In the genomic region with DNA sequence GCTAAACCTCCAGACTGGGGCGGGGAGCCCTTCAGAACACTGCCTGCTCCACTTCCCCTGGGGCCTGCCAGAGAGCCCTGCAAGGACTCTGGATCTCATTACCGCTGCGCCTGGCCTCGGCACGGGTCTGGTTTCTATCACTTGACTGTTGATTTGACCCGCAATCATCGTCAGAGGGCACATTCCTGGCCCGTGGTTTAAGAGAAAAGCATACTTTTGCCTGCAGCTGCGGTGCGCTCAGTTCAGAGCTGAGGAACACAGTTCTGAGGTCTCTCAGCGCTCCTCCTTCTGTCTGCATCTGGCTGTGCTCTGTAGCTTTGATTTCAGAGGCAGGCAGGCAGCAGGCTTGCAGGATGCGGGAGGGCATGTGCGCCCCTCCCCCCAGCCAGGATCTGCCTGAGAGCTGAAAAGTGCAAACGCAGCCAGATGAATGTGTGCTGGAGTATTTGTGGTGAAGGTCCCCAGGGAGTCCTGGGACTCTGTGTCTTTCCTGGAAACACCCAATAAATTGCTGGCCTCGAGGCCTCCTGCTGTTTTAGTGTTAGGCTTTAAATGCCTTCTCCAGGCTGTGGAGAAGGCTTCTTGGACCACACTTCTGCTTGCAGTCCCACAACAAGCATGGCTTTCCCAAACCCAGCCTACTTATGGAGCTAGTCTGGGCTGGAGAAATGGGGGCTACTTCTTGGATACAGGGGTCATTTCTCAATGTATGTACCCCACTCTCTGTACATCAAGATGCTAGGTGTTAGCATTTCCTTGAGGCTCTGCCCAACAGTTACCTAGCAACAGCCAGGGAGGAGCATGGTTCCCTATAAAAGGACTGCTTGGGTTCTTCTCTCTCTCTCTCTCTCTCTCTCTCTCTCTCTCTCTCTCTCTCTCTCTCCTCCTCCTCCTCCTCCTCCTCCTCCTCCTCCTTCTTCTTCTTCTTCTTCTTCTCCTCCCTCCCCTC, we compare ENCODE assay signal across 7 mouse cellular contexts. TPM values are rescaled to one million over a fixed set of nuclear protein-coding genes. Genes with fewer than 3 reads are reported as not detected.
DNase-seq lines count a peak whose midpoint lies in the region; ATAC-seq and TF ChIP-seq lines count a peak whose summit lies in the region.

No protein-coding gene starts in this region.

- no peak for TF ChIP-seq EP300 in liver, embryonic 14.5 days (IDR thresholded peaks at IDR 0.05; ENCODE audit: low read depth)

- peak overlapping the region; percentile 59 for H3K9ac ChIP-seq in forebrain, embryonic 14.5 days (ENCODE audit: low read length)
- no peak overlapping the region for H3K9ac ChIP-seq in liver, embryonic 14.5 days (replicated peaks)
- H3K9ac ChIP-seq in neural tube, embryonic 13.5 days: peak overlapping the region; percentile 64

- H3K27me3 ChIP-seq in forebrain, embryonic 14.5 days (replicated peaks; ENCODE audit: control insufficient read depth, insufficient read depth, low read length): no peaks in the 10 kb centered on the region
- H3K27me3 ChIP-seq in liver, embryonic 14.5 days (ENCODE audit: control insufficient read depth, insufficient read depth, low read length): peaks cover 7% of the 10 kb centered on the region
- H3K27me3 ChIP-seq in neural tube, embryonic 13.5 days: no peaks in the 10 kb centered on the region

- peak overlapping the region; percentile 50 for H3K4me2 ChIP-seq in forebrain, embryonic 14.5 days (ENCODE audit: low read length)
- H3K4me2 ChIP-seq in liver, embryonic 14.5 days (ENCODE audit: low read depth): 0 out of 2 replicates have a peak overlapping the region, but pooled peaks have one; percentile 22
- H3K4me2 ChIP-seq in neural tube, embryonic 13.5 days: peak overlapping the region; percentile 51

- H3K27ac ChIP-seq in forebrain, embryonic 14.5 days (ENCODE audit: low read depth, low read length): peak overlapping the region; percentile 89
- no peak overlapping the region for H3K27ac ChIP-seq in liver, embryonic 14.5 days
- H3K27ac ChIP-seq in neural tube, embryonic 13.5 days (replicated peaks): peak overlapping the region; percentile 96

- no peak; the same call in 1 of the 2 replicates for TF ChIP-seq CTCF in liver, embryonic 14.5 days (IDR thresholded peaks at IDR 0.05; ENCODE audit: low read depth)

- WGBS in forebrain, embryonic 14.5 days: 3% methylated on average over 15 of the region's 15 CpGs
- 7% methylated on average over 15 of the region's 15 CpGs for WGBS in liver, embryonic 14.5 days (ENCODE audit: insufficient replicate concordance)
- WGBS in neural tube, embryonic 13.5 days: under 1% methylated on average over 15 of the region's 15 CpGs

- peak; percentile 72 for DNase-seq in adrenal gland, postnatal 14 days
- peak; percentile 90 for DNase-seq in forebrain, embryonic 14.5 days (ENCODE audit: low spot score)
- DNase-seq in heart, postnatal 10 days: peak; percentile 81 to 82
- DNase-seq in kidney, postnatal 14 days: peak; percentile 89
- no peak for DNase-seq in liver, embryonic 14.5 days (ENCODE audit: low read depth in 3 of 3, low spot score in 3 of 3)
- peak; percentile 90 to 91 for DNase-seq in thymus, postnatal 10 days (ENCODE audit: low spot score in 2 of 2)

- H3K9me3 ChIP-seq in forebrain, embryonic 14.5 days (replicated peaks; ENCODE audit: control insufficient read depth, low read length): no peaks in the 10 kb centered on the region
- H3K9me3 ChIP-seq in liver, embryonic 14.5 days (ENCODE audit: control insufficient read depth, low read length): no peaks in the 10 kb centered on the region
- no peaks in the 10 kb centered on the region for H3K9me3 ChIP-seq in neural tube, embryonic 13.5 days

- peak; percentile 89 for ATAC-seq in forebrain, embryonic 14.5 days
- ATAC-seq in liver, embryonic 14.5 days (ENCODE audit: insufficient read depth): peak; percentile 37; the same call in 1 of the 2 replicates
- peak; percentile 85 for ATAC-seq in neural tube, embryonic 13.5 days (ENCODE audit: low read depth)

- H3K4me3 ChIP-seq in forebrain, embryonic 14.5 days (ENCODE audit: low read depth, low read length): no peak overlapping the region
- no peak overlapping the region for H3K4me3 ChIP-seq in liver, embryonic 14.5 days (ENCODE audit: insufficient read depth in 1 of 2, low read depth in 2 of 2, low read length in 2 of 2)
- no peak overlapping the region for H3K4me3 ChIP-seq in neural tube, embryonic 13.5 days

- intact Hi-C loops in heart, postnatal 10 days (cut with DNase I): no loop called here

- H3K36me3 ChIP-seq in forebrain, embryonic 14.5 days (ENCODE audit: control insufficient read depth, insufficient read depth, low read length): no peaks in the 10 kb centered on the region
- no peaks in the 10 kb centered on the region for H3K36me3 ChIP-seq in liver, embryonic 14.5 days (replicated peaks; ENCODE audit: control insufficient read depth, insufficient read depth, low read depth)
- no peaks in the 10 kb centered on the region for H3K36me3 ChIP-seq in neural tube, embryonic 13.5 days

- peaks cover 27% of the 10 kb centered on the region for H3K4me1 ChIP-seq in forebrain, embryonic 14.5 days (ENCODE audit: control insufficient read depth, insufficient read depth, low read length)
- H3K4me1 ChIP-seq in liver, embryonic 14.5 days (replicated peaks; ENCODE audit: control insufficient read depth in 2 of 2, insufficient read depth in 2 of 2, low read length in 1 of 2): peaks cover 0 to 9% of the 10 kb centered on the region in 2 experiments; a peak in 2 of 4 replicates
- peaks cover 59% of the 10 kb centered on the region for H3K4me1 ChIP-seq in neural tube, embryonic 13.5 days (replicated peaks)

RNA-seq across cellular contexts. Expression of gene Alox5ap, which starts 56.2 kb away (rescaled TPM):
- total RNA-seq in adrenal gland, postnatal 14 days (2021): 7.8 and 17.6 TPM in 2 replicates
- polyA plus RNA-seq in forebrain, embryonic 14.5 days (2014; fragmentation: Nextera tagmentation; extraction: Ambion mirVana): 8.6 and 12.7 TPM in 2 replicates
- 10 to 100 TPM; 10.1 to 12.0 TPM for total RNA-seq in heart, postnatal 10 days (2021)
- polyA plus RNA-seq in liver, embryonic 14.5 days (2012; rRNA removed): 17.4 and 26.7 TPM in 2 replicates
- 26.2 and 29.6 TPM in 2 replicates for polyA plus RNA-seq in liver, embryonic 14.5 days (2014; fragmentation: Nextera tagmentation; extraction: Ambion mirVana)
- polyA plus RNA-seq in neural tube, embryonic 13.5 days (2015; fragmentation: Nextera tagmentation; extraction: Ambion mirVana): 9.3 and 14.7 TPM in 2 replicates

Comparison
In these comparisons a context has a peak if more than half of its experiments do, and no peak if none do; other contexts are left out.
1. DNase-seq: peak in adrenal gland, postnatal 14 days (single experiment), forebrain, embryonic 14.5 days (single experiment), heart, postnatal 10 days (2 of 2), kidney, postnatal 14 days (single experiment) and thymus, postnatal 10 days (2 of 2); none in liver, embryonic 14.5 days (0 of 3).
2. ATAC-seq: peak in every context shown above with its lines; median percentile 89 in forebrain, embryonic 14.5 days; 85 in neural tube, embryonic 13.5 days; 37 in liver, embryonic 14.5 days.
3. Peak in every context shown above with its lines, with median percentiles within 50 percentile points of each other: H3K4me2 ChIP-seq.